Mouse (Mus musculus): Measurements from ENCODE around the gene Sec24d.

Gene Sec24d

GRCm38 (mm10) chr3:123296654-123297053 lies 29.4 kb downstream of the Sec24d start:
- DNase-seq (ENCODE audit: low spot score): no peak

- no peak for DNase-seq (ENCODE audit: low spot score)
Measured at GRCm38 (mm10) chr3:123298283-123298682, 31.0 kb downstream of the Sec24d start.

- DNase-seq (ENCODE audit: low spot score): no peak
Measured at GRCm38 (mm10) chr3:123301521-123301920, 34.3 kb downstream of the Sec24d start.

GRCm38 (mm10) chr3:123305611-123306010 lies 38.4 kb downstream of the Sec24d start:
- DNase-seq (ENCODE audit: low spot score): no peak

GRCm38 (mm10) chr3:123307446-123307845 lies 40.2 kb downstream of the Sec24d start:
- no peak for DNase-seq (ENCODE audit: low spot score)

- no peak for DNase-seq (ENCODE audit: low spot score)
Measured at GRCm38 (mm10) chr3:123309141-123309540, 41.9 kb downstream of the Sec24d start.

- no peak for DNase-seq (ENCODE audit: low spot score)
Measured at GRCm38 (mm10) chr3:123312477-123313062, 45.3 kb downstream of the Sec24d start.

GRCm38 (mm10) chr3:123313477-123313876 lies 46.2 kb downstream of the Sec24d start:
- DNase-seq (ENCODE audit: low spot score): no peak

GRCm38 (mm10) chr3:123313920-123314614 lies 46.8 kb downstream of the Sec24d start:
- peak; percentile 11 for DNase-seq (ENCODE audit: low spot score)

GRCm38 (mm10) chr3:123316066-123316465 lies 48.8 kb downstream of the Sec24d start:
- no peak for DNase-seq (ENCODE audit: low spot score)

GRCm38 (mm10) chr3:123317081-123317480 lies 49.8 kb downstream of the Sec24d start:
- DNase-seq (ENCODE audit: low spot score): no peak

- no peak for DNase-seq (ENCODE audit: low spot score)
Measured at GRCm38 (mm10) chr3:123320341-123320740, 53.1 kb downstream of the Sec24d start.

GRCm38 (mm10) chr3:123321612-123322011 lies 54.4 kb downstream of the Sec24d start:
- no peak for DNase-seq (ENCODE audit: low spot score)

- peak; percentile 68 for DNase-seq (ENCODE audit: low spot score)
Measured at GRCm38 (mm10) chr3:123322147-123322546, 54.9 kb downstream of the Sec24d start.

- no peak for DNase-seq (ENCODE audit: low spot score)
Measured at GRCm38 (mm10) chr3:123324326-123324725, 57.1 kb downstream of the Sec24d start.

GRCm38 (mm10) chr3:123329251-123329650 lies 62.0 kb downstream of the Sec24d start:
- DNase-seq (ENCODE audit: low spot score): no peak

GRCm38 (mm10) chr3:123330221-123330620 lies 63.0 kb downstream of the Sec24d start:
- no peak for DNase-seq (ENCODE audit: low spot score)

GRCm38 (mm10) chr3:123332330-123333054 lies 65.2 kb downstream of the Sec24d start:
- DNase-seq (ENCODE audit: low spot score): no peak

GRCm38 (mm10) chr3:123333055-123333424 lies 65.8 kb downstream of the Sec24d start:
- peak; percentile 29 for DNase-seq (ENCODE audit: low spot score)

GRCm38 (mm10) chr3:123334947-123335346 lies 67.7 kb downstream of the Sec24d start:
- DNase-seq (ENCODE audit: low spot score): no peak

GRCm38 (mm10) chr3:123335480-123335879 lies 68.2 kb downstream of the Sec24d start:
- no peak for DNase-seq (ENCODE audit: low spot score)

- DNase-seq (ENCODE audit: low spot score): no peak
Measured at GRCm38 (mm10) chr3:123336455-123336854, 69.2 kb downstream of the Sec24d start.

- no peak for DNase-seq (ENCODE audit: low spot score)
Measured at GRCm38 (mm10) chr3:123336951-123337350, 69.7 kb downstream of the Sec24d start.
